Mouse (Mus musculus) cortical plate, adult 2 months (tissue): ENCODE data around the gene Gm37240.

Experiments
- CTCF ChIP-seq: fragments of 200-500 bp; IDR thresholded peaks from 2 replicates; pipeline ENCODE4 v1.5.1; 2011; ENCODE audit warnings: mild to moderate bottlenecking, control low read depth, low read length; ENCODE audit not compliant: insufficient read depth; ENCODE audit errors: extremely low read depth
- POLR2A ChIP-seq: fragments of 200-500 bp; IDR thresholded peaks from 2 replicates; pipeline ENCODE4 v1.6.1; 2011; ENCODE audit warnings: mild to moderate bottlenecking, low read length, control low read depth; ENCODE audit not compliant: insufficient read depth; ENCODE audit errors: extremely low read depth

DNA sequence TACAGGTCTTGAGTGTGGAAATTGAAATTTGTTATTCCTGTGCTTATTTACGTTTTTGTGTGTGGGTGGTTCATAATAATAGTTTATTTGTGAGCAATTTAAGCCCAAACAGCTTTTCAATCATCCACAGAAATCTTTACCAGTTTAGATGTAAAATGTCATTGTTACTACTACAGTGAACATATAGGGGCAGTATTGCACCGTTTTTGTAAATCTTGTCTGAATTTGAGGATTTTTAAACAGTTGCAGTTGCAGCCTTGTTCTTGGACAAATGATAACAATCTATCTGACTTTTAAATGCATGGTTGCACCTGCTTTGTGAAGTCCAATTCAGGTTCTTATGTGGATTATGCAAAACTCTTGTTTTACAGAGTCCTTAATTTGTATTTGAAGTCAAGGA lies 951.1 kb downstream of the Gm37240 start:
- TF ChIP-seq POLR2A (no peak), CTCF (peak; percentile 13; the same call in 1 of the 2 replicates)
